Mouse (Mus musculus) forebrain, embryonic 11.5 days (tissue): Measurements from ENCODE around the gene Slc35b2. TPM values are rescaled to one million over a fixed set of nuclear protein-coding genes. Genes with fewer than 3 reads are reported as not detected.

Experiments used
- ATAC-seq: fragments of 200-750 bp; cut with Nextera tagmentation; replicated peaks from 2 replicates; pipeline ENCODE4 v1.8.0; 2017; ENCODE audit warnings: moderate TSS enrichment; ENCODE audit not compliant: low FRiP score
- DNase-seq: peaks from one replicate; pipeline ENCODE4 v3.0.0-alpha.2; 2017; ENCODE audit warnings: low spot score
- H3K27ac ChIP-seq: fragments of 300-500 bp; sonication (generic); 2 replicates; pipeline ENCODE4 v1.5.1; 2014; ENCODE audit warnings: low read depth, low read length
- H3K27me3 ChIP-seq: fragments of 300-500 bp; sonication (generic); 2 replicates; pipeline ENCODE4 v1.6.1; 2014; ENCODE audit warnings: mild to moderate bottlenecking, low read length, mixed read lengths; ENCODE audit not compliant: control insufficient read depth, insufficient read depth
- H3K36me3 ChIP-seq: fragments of 300-500 bp; sonication (generic); 2 replicates; pipeline ENCODE4 v1.6.1; 2014; ENCODE audit warnings: mild to moderate bottlenecking, low read length, moderate library complexity, mixed read lengths; ENCODE audit not compliant: control insufficient read depth, insufficient read depth
- H3K4me1 ChIP-seq: fragments of 300-500 bp; sonication (generic); replicated peaks from 2 replicates; pipeline ENCODE4 v1.6.1; 2014; ENCODE audit warnings: low read length, mixed read lengths; ENCODE audit not compliant: control insufficient read depth, insufficient read depth
- H3K4me2 ChIP-seq: fragments of 300-500 bp; sonication (generic); 2 replicates; pipeline ENCODE4 v1.6.1; 2014; ENCODE audit warnings: low read depth, mild to moderate bottlenecking, low read length, moderate library complexity, mixed read lengths; ENCODE audit not compliant: severe bottlenecking
- H3K4me3 ChIP-seq: fragments of 300-500 bp; sonication (generic); 2 replicates; pipeline ENCODE4 v1.5.1; 2014; ENCODE audit warnings: low read depth, low read length
- H3K9ac ChIP-seq: fragments of 300-500 bp; sonication (generic); 2 replicates; pipeline ENCODE4 v1.6.1; 2014; ENCODE audit warnings: low read length
- H3K9me3 ChIP-seq: fragments of 300-500 bp; sonication (generic); 2 replicates; pipeline ENCODE4 v1.6.1; 2016; ENCODE audit warnings: low read length, mixed read lengths; ENCODE audit not compliant: control insufficient read depth
- WGBS: fragments of 180-500 bp; shearing (Covaris S2); extraction: QIAGEN DNeasy Blood & Tissue Kit; methylation state at CpG from one replicate; pipeline ENCODE4 v1.1.7; 2014; 5-methylcytosine and 5-hydroxymethylcytosine counted together
- polyA plus RNA-seq: library from polyadenylated mRNA; unstranded; fragments of >200 nt; fragmentation: Nextera tagmentation; extraction: Ambion mirVana; gene quantifications from 2 replicates; pipeline ENCODE4 v1.2.1, GENCODE M21; 2014

The Slc35b2 gene
- polyA plus RNA-seq, 1 experiment from 2014 or later: 103 TPM

DNA sequence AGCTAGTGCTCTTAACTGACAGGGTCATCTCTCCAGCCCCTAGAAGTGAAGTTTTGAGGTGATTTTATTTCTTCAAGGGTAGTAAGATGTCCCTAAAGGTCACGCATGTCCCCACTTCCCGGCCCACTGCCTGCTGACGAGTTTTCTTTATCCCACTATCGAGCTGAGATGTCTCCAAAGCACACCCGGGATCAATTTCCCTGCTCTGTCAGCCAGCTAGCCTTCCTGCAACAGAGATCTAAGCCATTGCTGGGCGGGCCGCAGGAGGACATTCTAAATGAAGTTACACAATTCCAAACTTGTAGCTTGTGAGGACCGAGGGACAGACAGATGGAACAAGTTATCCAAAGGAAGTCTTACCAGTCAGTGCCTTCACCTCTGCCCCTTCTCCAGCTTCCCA lies 36.6 kb downstream of the Slc35b2 start:
- H3K4me2 ChIP-seq: no peak overlapping the region
- peaks cover 13% of the 10 kb centered on the region for H3K4me1 ChIP-seq
- H3K27me3 ChIP-seq: peaks cover 23% of the 10 kb centered on the region

DNA sequence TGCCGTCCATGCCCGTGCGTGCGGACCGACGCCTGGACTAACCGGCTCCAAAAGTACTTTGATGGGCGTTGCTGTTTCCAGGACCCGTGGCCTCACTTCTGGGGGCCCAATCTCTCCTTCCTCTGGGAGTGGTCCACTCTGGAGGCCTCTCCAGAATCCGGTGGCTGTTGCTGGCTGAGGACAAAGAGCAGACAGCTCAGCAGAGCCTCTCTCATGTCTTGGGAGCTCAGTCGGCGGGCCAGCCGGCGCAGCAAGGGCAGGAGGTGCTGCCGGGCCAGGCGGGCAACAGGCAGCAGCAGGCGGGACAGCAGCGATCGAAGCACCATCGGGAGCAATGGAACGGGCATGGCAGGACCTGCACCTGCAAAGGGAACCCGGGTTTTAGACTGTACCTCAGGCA lies 37.7 kb downstream of the Slc35b2 start:
- ATAC-seq: no peak
- Histone ChIP-seq H3K4me2 (no peak overlapping the region; the same call in 1 of the 2 replicates), H3K4me1 (peaks cover 5% of the 10 kb centered on the region), H3K27me3 (peaks cover 17% of the 10 kb centered on the region), H3K9me3 (no peaks in the 10 kb centered on the region), H3K27ac (no peak overlapping the region), H3K36me3 (no peaks in the 10 kb centered on the region), H3K4me3 (no peak overlapping the region), H3K9ac (no peak overlapping the region)
- peak; percentile 57 for DNase-seq
- 9% methylated on average over 22 of the region's 22 CpGs for whole genome bisulfite sequencing

More for the DNA sequence above, 36.6 kb downstream of the Slc35b2 start:
- no peak overlapping the region for H3K4me3 ChIP-seq
- H3K9ac ChIP-seq: no peak overlapping the region
- DNase-seq (peak; percentile 51), ATAC-seq (no peak)
- no peaks in the 10 kb centered on the region for H3K9me3 ChIP-seq
- H3K36me3 ChIP-seq: no peaks in the 10 kb centered on the region
- no peak overlapping the region for H3K27ac ChIP-seq
- WGBS: 46% methylated on average over 8 of the region's 8 CpGs

DNA sequence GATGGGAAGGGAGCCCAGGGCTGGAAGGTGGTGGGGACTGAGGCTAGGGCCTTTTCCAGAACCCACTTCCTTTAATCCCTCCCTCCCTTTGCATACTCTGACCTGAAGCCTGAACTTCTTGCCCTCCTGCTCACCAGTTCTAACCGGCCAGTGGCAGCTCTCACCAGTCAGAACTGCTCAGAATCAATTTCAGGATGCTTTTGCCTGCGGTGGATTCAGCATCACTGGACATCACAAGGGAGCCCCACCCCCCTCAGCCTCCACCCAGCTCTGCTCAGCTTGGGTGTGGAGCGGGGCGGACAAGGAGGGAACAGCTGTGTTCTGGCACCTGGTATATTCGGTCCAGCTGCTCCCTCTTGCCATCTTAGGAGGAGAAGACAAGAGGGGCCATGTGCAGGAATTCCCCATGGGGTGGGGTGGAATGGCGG lies 38.2 kb downstream of the Slc35b2 start, which contains the start of gene Mymx:
TSS of gene Mymx (minus strand) at position 226 of the 428 bp plus-strand sequence.
- no peak within 1 kb of the TSS; the same call in 1 of the 2 replicates for H3K4me2 ChIP-seq
- peaks cover 4% of the 10 kb centered on the region for H3K4me1 ChIP-seq
- H3K27me3 ChIP-seq: peaks cover 17% of the 10 kb centered on the region
- peak; percentile 59 for DNase-seq
- H3K9ac ChIP-seq: no peak within 1 kb of the TSS
- no peaks in the 10 kb centered on the region for H3K9me3 ChIP-seq
- ATAC-seq: no peak
- no peaks in the 10 kb centered on the region for H3K36me3 ChIP-seq
- no peak within 1 kb of the TSS for H3K4me3 ChIP-seq
- 32% methylated on average over 6 of the region's 6 CpGs for WGBS
- no peak within 1 kb of the TSS for H3K27ac ChIP-seq

DNA sequence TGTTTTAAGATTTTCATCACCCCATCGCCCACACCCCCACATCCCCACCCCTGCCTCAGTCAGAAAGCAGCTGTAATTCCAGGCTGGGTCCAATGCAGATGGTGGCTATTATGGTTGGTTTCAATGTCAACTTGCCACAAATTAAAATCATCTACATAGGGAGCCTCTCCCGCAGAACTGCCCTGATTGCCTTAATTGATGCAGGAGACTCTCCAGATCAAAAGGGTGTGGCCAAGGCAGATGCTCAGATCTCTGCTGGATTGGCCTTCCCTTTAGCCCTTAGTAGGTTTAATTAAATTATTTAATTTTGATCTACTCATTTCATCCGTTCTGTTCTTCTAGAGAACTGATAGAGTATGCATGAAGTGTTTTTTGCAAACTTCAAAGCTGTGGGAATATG lies 39.3 kb downstream of the Slc35b2 start:
- DNase-seq: no peak
- Histone ChIP-seq H3K9me3 (no peaks in the 10 kb centered on the region), H3K9ac (no peak overlapping the region), H3K4me2 (no peak overlapping the region), H3K27ac (no peak overlapping the region), H3K4me3 (no peak overlapping the region), H3K36me3 (no peaks in the 10 kb centered on the region), H3K4me1 (peaks cover 4% of the 10 kb centered on the region), H3K27me3 (peaks cover 17% of the 10 kb centered on the region)
- WGBS: 78% methylated on average over 3 of the region's 3 CpGs
- ATAC-seq: no peak

DNA sequence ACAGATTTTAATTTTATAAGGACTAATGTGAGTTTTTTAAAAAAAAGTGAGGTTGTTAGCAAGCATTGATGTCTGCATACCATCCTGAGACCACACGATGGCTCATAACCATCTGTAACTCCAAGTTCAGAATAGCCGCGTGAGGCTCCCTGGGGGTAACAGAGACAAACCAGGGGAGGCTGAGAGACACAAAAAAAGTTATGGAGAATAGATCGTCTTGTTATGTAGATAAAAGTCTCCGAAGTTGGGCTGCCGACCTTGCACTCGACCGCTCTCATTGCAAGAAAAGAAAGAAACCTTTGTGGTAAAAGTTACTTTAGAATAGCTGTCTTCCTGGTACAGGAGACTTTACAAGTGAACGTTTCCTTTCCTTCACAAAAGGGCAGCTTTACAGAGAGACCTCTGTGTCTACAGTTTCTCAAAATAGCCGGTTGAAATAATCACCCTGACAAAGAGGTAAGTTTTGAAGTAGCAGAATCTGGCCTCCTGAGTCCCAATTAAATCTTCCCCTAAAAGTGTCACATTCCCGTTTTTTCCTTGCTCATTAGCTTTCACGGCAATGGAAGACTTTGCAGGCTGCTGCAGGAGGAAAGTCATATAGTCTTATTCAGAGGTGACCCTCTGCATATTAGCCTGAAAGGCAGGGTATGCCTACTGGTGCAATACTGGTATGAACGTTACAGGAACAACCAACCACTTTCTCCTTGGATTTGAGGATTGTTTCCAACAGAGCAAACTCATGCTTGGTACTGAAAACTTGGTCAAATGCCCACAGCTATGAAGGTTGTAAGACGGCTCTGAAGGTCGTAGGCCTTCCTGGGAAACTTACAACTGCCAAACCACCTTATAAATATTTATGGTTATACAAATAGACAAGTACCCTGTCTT lies 43.6 kb downstream of the Slc35b2 start:
- DNase-seq (no peak), ATAC-seq (no peak)
- no peaks in the 10 kb centered on the region for H3K27me3 ChIP-seq
- H3K9me3 ChIP-seq: no peaks in the 10 kb centered on the region
- no peak overlapping the region for H3K9ac ChIP-seq
- no peaks in the 10 kb centered on the region for H3K4me1 ChIP-seq
- no peak overlapping the region for H3K4me3 ChIP-seq
- whole genome bisulfite sequencing: 82% methylated on average over 15 of the region's 15 CpGs
- no peak overlapping the region for H3K27ac ChIP-seq
- H3K4me2 ChIP-seq: no peak overlapping the region
- no peaks in the 10 kb centered on the region for H3K36me3 ChIP-seq

DNA sequence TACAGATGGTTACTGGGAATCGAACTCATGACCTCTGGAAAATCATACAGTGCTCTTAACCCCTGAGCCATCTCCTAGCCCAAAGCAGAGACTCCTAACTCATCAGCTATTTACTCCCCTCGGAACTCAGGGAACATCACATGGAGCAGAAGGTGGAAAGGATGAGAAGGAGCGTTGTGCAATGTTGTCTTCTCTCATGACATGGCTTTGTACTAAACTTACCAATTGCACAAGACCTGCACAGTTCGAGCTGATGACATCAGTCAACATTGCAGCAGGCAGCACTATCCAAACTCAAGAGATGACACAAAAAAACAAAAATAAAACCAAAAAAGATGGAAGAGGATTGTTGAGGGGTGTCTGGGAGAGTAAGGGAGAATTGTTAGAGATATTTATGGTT lies 44.7 kb downstream of the Slc35b2 start:
- H3K4me1 ChIP-seq: no peaks in the 10 kb centered on the region
- H3K27ac ChIP-seq: no peak overlapping the region

DNA sequence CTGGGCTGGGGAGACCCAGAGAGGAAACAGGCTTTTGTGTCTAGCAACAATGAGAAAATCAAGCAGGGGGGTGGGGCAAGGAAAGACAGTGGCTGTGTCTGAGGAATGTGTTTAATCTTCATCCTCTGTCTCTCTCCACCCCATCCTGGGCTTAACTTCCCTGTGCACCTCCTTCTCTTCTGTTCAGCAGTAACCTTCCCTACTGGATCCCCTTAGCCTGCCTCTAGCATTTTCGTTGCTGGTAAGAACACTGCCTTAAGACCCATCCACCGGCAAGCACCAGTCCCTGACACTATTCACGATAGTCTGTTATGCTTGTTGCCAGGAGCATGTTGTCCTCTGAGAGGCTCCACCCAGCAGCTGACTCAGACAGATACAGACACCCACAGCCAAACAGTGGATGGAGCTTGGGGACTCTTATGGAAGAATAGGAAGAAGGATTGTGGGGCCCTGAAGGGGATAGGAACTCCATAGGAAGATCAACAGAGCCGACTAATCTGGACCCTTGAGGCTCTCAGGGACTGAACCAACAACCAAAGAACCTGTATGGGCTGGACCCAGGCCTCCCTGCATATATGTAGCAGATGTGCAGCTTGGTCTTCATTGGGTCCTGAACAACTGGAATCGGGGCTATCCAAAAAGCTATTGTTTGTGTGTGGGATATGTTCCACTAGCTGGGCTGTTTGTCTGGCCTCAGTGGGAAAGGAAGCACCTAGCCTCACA lies 46.6 kb downstream of the Slc35b2 start:
- no peak for DNase-seq
- Histone ChIP-seq H3K4me1 (no peaks in the 10 kb centered on the region), H3K4me3 (no peak overlapping the region), H3K9me3 (no peaks in the 10 kb centered on the region), H3K9ac (no peak overlapping the region), H3K36me3 (no peaks in the 10 kb centered on the region), H3K27me3 (no peaks in the 10 kb centered on the region), H3K4me2 (no peak overlapping the region), H3K27ac (no peak overlapping the region)
- ATAC-seq: no peak
- 34% methylated on average over 5 of the region's 5 CpGs for WGBS

More for the DNA sequence above, 44.7 kb downstream of the Slc35b2 start:
- Histone ChIP-seq H3K9me3 (no peaks in the 10 kb centered on the region), H3K36me3 (no peaks in the 10 kb centered on the region), H3K4me2 (no peak overlapping the region), H3K27me3 (no peaks in the 10 kb centered on the region), H3K4me3 (no peak overlapping the region), H3K9ac (no peak overlapping the region)
- no peak for ATAC-seq
- DNase-seq: no peak
- WGBS: 93% methylated on average over 4 of the region's 4 CpGs

DNA sequence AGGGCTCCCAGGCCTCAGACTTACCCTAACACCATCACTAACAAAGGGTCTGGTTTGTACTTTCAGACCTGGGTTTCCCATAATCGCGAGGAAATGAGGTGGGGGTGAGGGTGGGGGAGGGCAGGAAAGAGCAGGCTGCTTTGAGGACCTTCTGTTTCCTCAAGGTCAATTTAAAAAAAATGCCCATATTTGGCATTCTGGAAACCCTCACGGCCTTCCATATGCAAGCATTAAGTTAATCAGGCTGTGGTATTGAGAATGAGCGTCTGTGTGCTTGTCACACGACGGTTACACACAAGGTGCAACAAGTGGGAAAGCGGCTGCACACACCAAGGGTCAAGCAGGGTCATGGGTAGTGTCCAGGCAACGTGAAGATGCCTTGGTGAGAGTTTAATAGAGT lies 48.3 kb downstream of the Slc35b2 start:
- H3K27me3 ChIP-seq: no peaks in the 10 kb centered on the region
- 85% methylated on average over 8 of the region's 8 CpGs for WGBS
- H3K4me3 ChIP-seq: no peak overlapping the region
- DNase-seq (no peak), ATAC-seq (no peak)
- H3K9me3 ChIP-seq: no peaks in the 10 kb centered on the region
- no peaks in the 10 kb centered on the region for H3K36me3 ChIP-seq
- no peak overlapping the region for H3K9ac ChIP-seq
- H3K4me2 ChIP-seq: no peak overlapping the region
- H3K27ac ChIP-seq: no peak overlapping the region
- no peaks in the 10 kb centered on the region for H3K4me1 ChIP-seq
